Mouse (Mus musculus) embryonic facial prominence, embryonic 11.5 days (tissue): ENCODE data around the gene Neb. TPM values are rescaled to one million over a fixed set of nuclear protein-coding genes. Genes with fewer than 3 reads are reported as not detected.

Source experiments
- ATAC-seq: fragments of 200-750 bp; cut with Nextera tagmentation; replicated peaks from 2 replicates; pipeline ENCODE4 v1.8.0; 2017; ENCODE audit warnings: low read depth; ENCODE audit not compliant: insufficient number of reproducible peaks, low FRiP score, low TSS enrichment
- DNase-seq: peaks from one replicate; pipeline ENCODE4 v3.0.0-alpha.2; 2015; ENCODE audit warnings: low spot score
- H3K27ac ChIP-seq: fragments of 300-500 bp; sonication (generic); replicated peaks from 2 replicates; pipeline ENCODE4 v1.5.1; 2014; ENCODE audit warnings: mild to moderate bottlenecking, low read depth, low read length, control low read depth
- H3K27me3 ChIP-seq: fragments of 300-500 bp; sonication (generic); 2 replicates; pipeline ENCODE4 v1.6.1; 2014; ENCODE audit warnings: mild to moderate bottlenecking, low read length, moderate library complexity, mixed read lengths; ENCODE audit not compliant: control insufficient read depth, insufficient read depth
- H3K36me3 ChIP-seq: fragments of 300-500 bp; sonication (generic); replicated peaks from 2 replicates; pipeline ENCODE4 v1.6.1; 2014; ENCODE audit warnings: low read depth, mild to moderate bottlenecking, low read length, moderate library complexity, mixed read lengths; ENCODE audit not compliant: control insufficient read depth, insufficient read depth
- H3K4me1 ChIP-seq: fragments of 300-500 bp; sonication (generic); 2 replicates; pipeline ENCODE4 v1.6.1; 2014; ENCODE audit warnings: low read length, mixed read lengths; ENCODE audit not compliant: control insufficient read depth, insufficient read depth
- H3K4me2 ChIP-seq: fragments of 300-500 bp; sonication (generic); 2 replicates; pipeline ENCODE4 v1.6.1; 2014; ENCODE audit warnings: low read depth, mild to moderate bottlenecking, control low read depth, low read length, moderate library complexity
- H3K4me3 ChIP-seq: fragments of 300-500 bp; sonication (generic); 2 replicates; pipeline ENCODE4 v1.5.1; 2014; ENCODE audit warnings: low read depth, low read length, control low read depth
- H3K9ac ChIP-seq: fragments of 300-500 bp; sonication (generic); replicated peaks from 2 replicates; pipeline ENCODE4 v1.6.1; 2014; ENCODE audit warnings: mild to moderate bottlenecking, control low read depth, low read length
- H3K9me3 ChIP-seq: fragments of 300-500 bp; sonication (generic); replicated peaks from 2 replicates; pipeline ENCODE4 v1.6.1; 2016; ENCODE audit warnings: mild to moderate bottlenecking, low read length, inconsistent platforms, mixed read lengths; ENCODE audit not compliant: control insufficient read depth
- WGBS: fragments of 180-500 bp; shearing (Covaris S2); extraction: QIAGEN DNeasy Blood & Tissue Kit; methylation state at CpG from one replicate; pipeline ENCODE4 v1.1.7; 2014; 5-methylcytosine and 5-hydroxymethylcytosine counted together
- polyA plus RNA-seq: library from polyadenylated mRNA; unstranded; fragments of >200 nt; fragmentation: Nextera tagmentation; extraction: Ambion mirVana; gene quantifications from 2 replicates; pipeline ENCODE4 v1.2.1, GENCODE M21; 2014

Neb gene
- polyA plus RNA-seq, 1 experiment from 2014 or later: 7.2 TPM

DNA sequence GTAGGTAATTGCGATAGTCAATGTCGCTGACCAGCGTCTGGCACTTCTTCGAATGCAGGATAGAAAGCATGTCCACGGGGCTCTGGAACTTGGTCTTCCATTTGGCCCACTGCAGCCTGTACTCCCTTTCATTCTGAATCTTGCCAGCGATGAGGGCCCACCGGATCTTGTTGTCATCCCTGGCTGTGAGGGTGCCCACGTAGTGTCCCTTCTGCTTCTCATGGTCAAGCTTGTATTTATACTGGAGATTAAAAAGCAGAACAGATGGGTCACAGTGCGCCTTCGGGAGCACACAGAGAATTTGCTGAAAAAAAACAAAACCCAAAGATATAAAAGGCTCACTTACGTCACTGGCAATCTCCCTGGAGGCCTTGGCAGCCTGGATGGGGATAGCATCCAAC is 165.7 kb downstream of the Neb start:
- H3K4me2 ChIP-seq: no peak overlapping the region
- WGBS: 92% methylated on average over 11 of the region's 11 CpGs
- H3K9ac ChIP-seq: no peak overlapping the region
- no peak overlapping the region for H3K27ac ChIP-seq
- no peaks in the 10 kb centered on the region for H3K9me3 ChIP-seq
- ATAC-seq (no peak), DNase-seq (no peak)
- no peaks in the 10 kb centered on the region for H3K27me3 ChIP-seq
- no peaks in the 10 kb centered on the region for H3K4me1 ChIP-seq
- H3K36me3 ChIP-seq: no peaks in the 10 kb centered on the region
- H3K4me3 ChIP-seq: no peak overlapping the region

DNA sequence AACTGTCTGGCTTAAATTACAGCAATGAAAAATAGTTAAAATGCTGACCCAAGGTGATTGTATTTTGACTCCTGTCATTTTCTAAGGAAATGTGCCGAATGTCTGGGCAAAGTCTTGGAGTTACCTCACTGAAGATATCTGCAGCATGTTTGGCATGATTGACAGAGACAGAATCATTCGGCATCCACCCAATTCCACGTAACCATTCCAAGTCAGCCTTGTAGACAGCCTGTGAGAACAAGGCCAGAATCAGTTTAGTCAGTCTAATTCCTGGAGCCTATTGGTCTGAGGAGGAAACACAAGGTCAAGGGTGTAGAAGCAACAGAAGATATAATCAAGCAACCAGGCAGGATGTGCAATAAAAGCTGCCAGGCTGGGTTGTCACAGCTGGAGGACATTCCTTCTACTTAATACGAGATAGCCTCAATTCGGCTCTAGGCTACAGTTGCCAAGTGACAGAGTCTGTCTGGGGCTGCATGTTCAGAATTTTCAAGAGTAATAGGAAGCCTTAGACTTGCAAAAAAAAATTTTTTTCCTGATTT is 166.8 kb downstream of the Neb start:
- Histone ChIP-seq H3K9ac (no peak overlapping the region), H3K4me1 (no peaks in the 10 kb centered on the region), H3K9me3 (no peaks in the 10 kb centered on the region), H3K27ac (no peak overlapping the region), H3K4me2 (no peak overlapping the region), H3K36me3 (no peaks in the 10 kb centered on the region), H3K4me3 (no peak overlapping the region), H3K27me3 (no peaks in the 10 kb centered on the region)
- WGBS: 44% methylated on average over 5 of the region's 5 CpGs
- DNase-seq: peak; percentile 15
- no peak for ATAC-seq

DNA sequence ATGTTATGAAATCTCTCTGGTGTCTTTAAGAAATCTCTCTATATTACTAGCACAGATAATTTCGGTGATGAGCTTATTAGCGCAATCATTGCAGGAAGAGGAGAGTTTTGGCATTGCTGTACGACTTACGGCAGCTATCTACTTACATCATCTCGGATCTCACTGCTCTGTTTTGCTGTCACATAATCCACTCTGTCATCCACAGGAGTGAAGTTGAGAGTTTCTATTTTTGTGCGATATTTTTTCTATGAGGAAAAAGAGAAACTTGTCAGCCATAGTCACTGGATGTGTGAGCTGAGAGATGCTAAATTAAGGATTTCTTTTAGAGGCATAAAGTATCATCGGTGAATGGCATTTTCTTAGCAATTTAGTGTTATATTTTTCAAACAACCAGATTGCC is 167.6 kb downstream of the Neb start:
- 86% methylated on average over 7 of the region's 7 CpGs for WGBS
- Histone ChIP-seq H3K27me3 (no peaks in the 10 kb centered on the region), H3K9me3 (no peaks in the 10 kb centered on the region), H3K4me1 (no peaks in the 10 kb centered on the region), H3K4me2 (no peak overlapping the region), H3K36me3 (no peaks in the 10 kb centered on the region), H3K27ac (no peak overlapping the region), H3K4me3 (no peak overlapping the region), H3K9ac (no peak overlapping the region)
- no peak for DNase-seq
- ATAC-seq: no peak

DNA sequence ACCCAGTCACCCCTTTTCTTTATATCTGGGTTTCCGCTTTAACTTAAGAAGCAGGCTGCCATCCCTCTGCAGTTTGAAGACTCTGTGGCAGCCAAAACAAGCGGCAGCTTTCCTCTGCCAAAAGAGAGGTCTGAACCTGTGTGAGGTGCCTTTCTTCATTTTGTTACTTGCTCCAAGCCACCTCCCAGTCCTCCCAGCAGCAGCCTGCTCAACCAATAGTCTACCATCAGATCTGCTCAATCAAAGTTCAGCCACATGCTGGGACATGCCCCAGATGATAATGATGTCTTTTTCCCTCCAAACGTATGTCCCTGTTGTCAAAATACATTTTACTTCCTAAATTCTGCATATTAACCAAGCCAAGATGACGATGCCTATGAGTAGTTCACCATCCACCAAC is 173.3 kb downstream of the Neb start:
- WGBS: 85% methylated on average over 4 of the region's 4 CpGs
- H3K9me3 ChIP-seq: no peaks in the 10 kb centered on the region
- ATAC-seq (no peak), DNase-seq (no peak)
- no peaks in the 10 kb centered on the region for H3K4me1 ChIP-seq
- no peaks in the 10 kb centered on the region for H3K36me3 ChIP-seq
- H3K4me2 ChIP-seq: no peak overlapping the region
- no peak overlapping the region for H3K4me3 ChIP-seq
- no peak overlapping the region for H3K27ac ChIP-seq
- no peak overlapping the region for H3K9ac ChIP-seq
- H3K27me3 ChIP-seq: no peaks in the 10 kb centered on the region

DNA sequence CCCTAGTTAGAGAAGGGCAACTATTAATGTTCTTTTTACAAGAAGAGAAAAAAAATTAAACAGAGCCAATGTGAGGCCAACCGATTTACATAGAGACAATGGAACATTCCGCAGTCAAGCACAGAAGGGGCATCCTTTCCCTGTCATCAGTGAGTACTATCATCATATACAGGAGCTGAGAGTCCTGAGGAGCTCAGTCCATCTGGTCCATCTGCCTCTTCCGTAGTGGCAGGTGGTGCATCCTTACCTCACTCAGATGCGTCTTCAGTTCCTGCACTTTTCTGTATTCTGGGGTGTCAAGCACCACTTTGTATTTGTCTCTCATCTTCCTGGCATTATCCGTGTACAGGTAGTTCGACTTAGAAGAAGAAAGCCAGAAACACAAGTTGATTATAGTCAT is 184.6 kb downstream of the Neb start:
- 94% methylated on average over 6 of the region's 6 CpGs for WGBS
- Histone ChIP-seq H3K4me2 (no peak overlapping the region), H3K27me3 (no peaks in the 10 kb centered on the region), H3K9me3 (no peaks in the 10 kb centered on the region), H3K9ac (no peak overlapping the region), H3K4me1 (no peaks in the 10 kb centered on the region), H3K27ac (no peak overlapping the region), H3K36me3 (no peaks in the 10 kb centered on the region), H3K4me3 (no peak overlapping the region)
- no peak for ATAC-seq
- DNase-seq: no peak

DNA sequence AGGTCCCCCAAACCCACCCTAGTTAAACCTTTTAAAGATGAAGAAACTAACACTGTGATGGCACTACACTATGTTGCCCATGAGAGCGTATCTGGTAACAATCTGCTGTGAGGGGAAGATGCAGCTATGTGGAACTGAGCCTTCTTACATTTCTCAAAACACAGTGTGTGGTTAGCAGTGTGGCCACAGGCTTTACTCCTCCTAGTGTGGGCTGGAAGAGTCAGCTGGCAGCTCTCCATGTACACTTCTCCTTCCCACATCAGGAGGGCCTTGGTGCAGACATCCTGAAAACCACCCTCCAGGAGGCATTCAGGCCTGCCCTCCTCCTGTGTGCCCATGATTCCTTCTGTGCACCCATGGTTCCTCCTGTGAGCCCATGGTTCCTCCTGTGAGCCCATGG is 198.6 kb downstream of the Neb start:
- H3K36me3 ChIP-seq: no peaks in the 10 kb centered on the region
- H3K4me2 ChIP-seq: no peak overlapping the region
- WGBS: 88% methylated on average over 1 of the region's 1 CpGs
- no peak overlapping the region for H3K4me3 ChIP-seq
- DNase-seq: no peak
- H3K4me1 ChIP-seq: no peaks in the 10 kb centered on the region
- H3K27ac ChIP-seq: no peak overlapping the region
- H3K9ac ChIP-seq: no peak overlapping the region
- H3K27me3 ChIP-seq: no peaks in the 10 kb centered on the region
- H3K9me3 ChIP-seq: no peaks in the 10 kb centered on the region
- ATAC-seq: no peak

DNA sequence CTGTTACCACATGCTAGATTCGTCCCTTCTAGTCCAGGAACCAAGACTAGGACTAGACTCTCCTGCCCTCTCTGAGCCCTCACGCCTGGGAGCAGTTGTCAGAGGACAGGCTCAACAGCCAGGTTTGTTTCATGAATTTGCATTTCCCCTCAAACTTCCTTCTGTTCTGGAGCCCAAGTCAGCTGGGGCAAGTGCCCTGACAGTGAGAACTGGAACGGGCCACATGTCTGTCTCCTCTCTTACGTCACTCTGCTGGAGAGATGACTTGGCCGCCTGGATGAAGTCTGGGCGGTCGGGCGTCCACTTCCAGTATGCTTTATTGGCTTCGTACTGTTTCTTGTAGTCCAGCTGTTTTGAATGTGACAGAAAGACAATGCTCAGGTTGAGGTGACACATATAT is 200.5 kb downstream of the Neb start:
- DNase-seq (no peak), ATAC-seq (no peak)
- Histone ChIP-seq H3K4me3 (no peak overlapping the region), H3K27me3 (no peaks in the 10 kb centered on the region), H3K4me2 (no peak overlapping the region), H3K9me3 (no peaks in the 10 kb centered on the region), H3K36me3 (no peaks in the 10 kb centered on the region), H3K27ac (no peak overlapping the region), H3K9ac (no peak overlapping the region), H3K4me1 (no peaks in the 10 kb centered on the region)
- WGBS: 87% methylated on average over 9 of the region's 9 CpGs

DNA sequence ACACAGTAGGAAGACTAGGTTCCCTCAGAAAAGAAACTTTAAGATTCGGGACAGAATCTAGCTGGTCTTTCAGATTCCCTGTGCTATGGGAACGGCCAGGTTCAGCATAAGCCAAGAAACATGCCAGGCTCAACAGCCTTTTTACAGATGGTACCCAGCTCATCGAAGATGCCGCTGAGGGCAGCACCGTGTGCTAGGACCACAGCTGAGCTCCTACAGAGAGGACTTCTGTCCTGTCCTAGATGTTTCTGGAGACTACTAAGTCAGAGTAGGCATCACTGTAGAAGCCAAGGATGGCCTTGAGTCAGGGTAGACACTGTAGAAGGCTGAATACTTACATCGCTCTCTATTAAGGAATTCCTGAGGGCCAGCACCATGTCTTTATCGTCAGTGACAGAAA is 201.1 kb downstream of the Neb start:
- Histone ChIP-seq H3K4me1 (no peaks in the 10 kb centered on the region), H3K27me3 (no peaks in the 10 kb centered on the region), H3K9me3 (no peaks in the 10 kb centered on the region), H3K27ac (no peak overlapping the region), H3K4me2 (no peak overlapping the region), H3K9ac (no peak overlapping the region), H3K36me3 (no peaks in the 10 kb centered on the region), H3K4me3 (no peak overlapping the region)
- ATAC-seq (no peak), DNase-seq (no peak)
- WGBS: 94% methylated on average over 7 of the region's 7 CpGs
